Mouse (Mus musculus): ENCODE data around the gene B4galt7.
A peak's percentile ranks its signal among the peaks of the same experiment; 100 is the strongest.
"Not testable (repeated sequence)": the region's sequence is repeated elsewhere in the genome, so short reads cannot be mapped to it uniquely, and the experiment has no call there.

Gene B4galt7

DNA sequence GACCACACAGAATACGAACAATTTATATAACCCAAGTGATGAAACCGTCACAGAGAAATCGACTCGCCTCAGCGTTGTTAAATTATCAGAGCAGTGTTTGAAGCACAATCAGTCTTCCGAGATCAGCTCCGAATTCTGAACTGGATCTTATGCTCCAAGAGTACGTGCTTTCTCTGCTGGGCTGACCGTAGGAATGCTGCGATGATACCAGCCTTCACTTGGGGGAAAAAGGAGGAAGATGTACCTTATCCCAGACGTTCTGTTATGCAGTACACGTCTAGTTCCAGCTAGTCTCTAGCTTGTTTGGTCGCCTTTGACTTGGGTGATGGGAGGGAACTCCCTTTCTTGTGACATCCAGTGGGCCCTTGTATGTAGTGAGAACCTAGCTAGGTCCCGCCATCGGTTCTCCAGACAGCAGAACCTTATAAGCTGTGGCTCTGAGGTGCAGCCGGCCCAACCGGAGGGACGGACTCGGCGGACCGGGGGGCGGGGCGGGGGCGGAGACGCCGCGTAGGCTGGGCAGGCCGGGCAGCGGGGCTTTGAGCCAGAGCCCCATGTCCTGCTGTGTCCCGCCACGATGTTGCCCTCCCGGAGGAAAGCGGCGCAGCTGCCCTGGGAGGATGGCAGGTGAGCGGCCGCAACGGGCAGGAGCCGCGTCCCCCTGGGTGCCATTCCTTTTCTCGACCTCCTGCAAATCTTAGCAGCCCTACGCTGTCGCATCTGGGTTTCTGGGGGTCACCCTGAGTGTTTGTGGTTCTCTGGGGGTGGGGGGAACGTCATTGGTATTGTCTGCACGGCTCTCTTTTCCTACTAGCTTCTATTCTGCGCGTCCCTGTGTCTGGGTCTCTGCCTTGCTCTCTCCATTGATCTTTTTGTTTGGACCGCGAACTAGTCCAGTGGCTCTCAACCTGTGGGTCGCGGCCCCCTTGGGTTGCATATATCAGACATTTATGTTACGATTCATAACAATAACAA lies at the start of gene B4galt7:
TSS of gene B4galt7 (plus strand) at position 331 of the 975 bp plus-strand sequence.
- DNase-seq (ENCODE audit: low spot score in 2 of 2) = peak; percentile 76 to 92

DNA sequence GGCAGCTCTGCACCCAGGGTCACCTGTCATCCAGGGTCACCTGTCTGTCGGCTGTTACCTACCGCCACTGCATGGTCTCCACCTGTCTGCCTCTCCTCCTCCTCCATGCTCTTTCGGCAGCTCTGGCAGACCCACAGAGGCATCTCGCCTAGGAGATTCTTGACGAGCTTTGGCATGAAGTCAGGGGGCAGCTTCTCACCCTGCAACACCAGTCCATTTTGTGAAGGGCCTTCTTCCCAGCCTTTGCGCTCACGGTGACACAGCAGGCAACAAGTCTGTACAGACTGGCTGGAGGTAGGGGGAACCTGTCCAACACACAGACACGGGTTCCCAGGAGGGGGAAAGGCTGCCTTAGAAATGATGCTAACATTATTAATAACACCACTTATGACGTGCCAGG lies 43.8 kb upstream of the B4galt7 start:
- DNase-seq (ENCODE audit: low spot score in 2 of 2) = no peak

DNA sequence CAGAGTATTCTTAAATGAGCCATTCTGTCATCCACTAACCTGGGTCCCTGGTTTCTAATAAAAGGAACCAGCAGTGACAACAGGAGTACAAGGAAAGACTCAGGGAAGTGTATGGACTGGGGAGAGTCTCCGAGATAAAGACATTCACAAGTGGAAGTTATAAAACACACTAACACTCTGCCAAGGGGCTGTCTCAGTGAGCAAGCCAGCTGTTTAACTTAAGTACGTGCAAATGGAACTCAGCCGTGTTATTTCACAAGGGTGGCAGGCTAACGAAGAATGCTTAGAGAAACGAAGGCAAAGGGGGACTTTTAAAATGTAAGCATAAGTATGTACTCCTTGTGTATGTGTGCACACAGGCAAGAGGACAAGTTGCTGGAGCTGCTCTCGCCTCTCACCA lies 42.2 kb upstream of the B4galt7 start:
- DNase-seq (ENCODE audit: low spot score in 2 of 2) = no peak

DNA sequence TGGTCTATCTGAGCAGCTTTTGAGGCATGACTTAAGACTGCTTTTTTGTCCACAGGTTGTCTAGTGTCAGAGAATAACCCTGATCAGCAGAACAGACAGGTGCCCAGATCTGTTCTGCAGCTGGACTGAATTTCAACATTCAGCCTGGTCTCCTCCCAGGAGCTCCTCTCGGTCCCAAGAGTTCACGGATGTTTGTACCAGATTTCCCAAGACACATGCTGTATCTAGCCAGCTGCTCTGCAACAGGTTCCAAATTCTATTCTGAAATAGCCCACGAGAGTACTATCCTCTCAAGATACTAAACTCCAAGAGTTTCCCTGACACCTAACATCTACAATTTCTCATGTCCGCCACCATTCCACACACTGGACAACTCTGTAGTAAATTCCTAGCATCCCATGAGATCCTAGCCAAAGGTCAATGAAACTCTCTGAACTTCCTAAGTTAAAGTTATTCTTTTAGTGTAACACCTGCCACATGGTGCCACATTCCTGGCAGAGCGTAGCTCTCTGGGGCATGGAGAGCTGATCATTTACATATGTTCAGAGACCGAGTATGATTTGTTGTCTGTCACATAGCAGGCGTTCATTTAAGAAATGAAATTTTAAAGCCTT lies 36.3 kb upstream of the B4galt7 start:
- DNase-seq (ENCODE audit: low spot score in 2 of 2) = no peak

DNA sequence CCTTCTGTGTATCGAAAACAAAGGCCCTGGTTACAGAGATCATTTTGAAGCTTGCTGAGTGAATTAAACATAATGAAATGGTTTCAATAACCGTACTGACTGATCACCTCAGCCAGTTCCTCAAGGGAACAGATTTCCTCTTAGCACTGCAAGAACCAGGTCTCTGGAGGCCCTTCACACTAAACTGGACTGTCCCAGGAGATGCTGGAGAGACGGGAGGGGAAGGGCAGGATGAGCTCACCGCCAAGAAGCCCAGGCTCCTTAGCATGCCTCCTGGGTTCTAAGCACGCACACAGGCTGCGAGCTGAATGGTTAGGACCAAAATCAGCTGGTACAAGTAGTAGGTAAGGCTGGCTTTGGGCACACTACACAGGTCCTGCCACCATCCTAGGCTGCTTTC lies 32.7 kb upstream of the B4galt7 start:
- DNase-seq (ENCODE audit: low spot score in 2 of 2) = no peak

DNA sequence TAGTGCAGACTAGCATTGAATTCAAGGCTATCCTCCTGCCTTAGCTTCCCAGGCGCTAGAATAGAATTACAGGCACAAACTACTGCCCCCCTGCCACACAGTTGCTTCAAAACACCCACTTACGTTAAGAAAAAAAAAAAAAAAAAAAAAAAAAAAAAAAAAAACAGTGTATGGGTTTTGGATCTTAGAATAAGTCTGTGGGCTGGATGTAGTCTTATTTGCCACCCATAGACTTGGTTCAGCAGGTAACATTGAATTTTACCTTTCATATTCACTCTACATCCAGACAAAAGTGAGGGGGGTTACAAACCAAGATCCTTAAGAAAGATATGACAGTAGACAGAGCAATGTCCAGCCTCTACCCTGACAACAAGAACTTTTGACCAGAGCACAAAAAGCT lies 31.7 kb upstream of the B4galt7 start:
- no peak for DNase-seq (ENCODE audit: low spot score in 2 of 2)

DNA sequence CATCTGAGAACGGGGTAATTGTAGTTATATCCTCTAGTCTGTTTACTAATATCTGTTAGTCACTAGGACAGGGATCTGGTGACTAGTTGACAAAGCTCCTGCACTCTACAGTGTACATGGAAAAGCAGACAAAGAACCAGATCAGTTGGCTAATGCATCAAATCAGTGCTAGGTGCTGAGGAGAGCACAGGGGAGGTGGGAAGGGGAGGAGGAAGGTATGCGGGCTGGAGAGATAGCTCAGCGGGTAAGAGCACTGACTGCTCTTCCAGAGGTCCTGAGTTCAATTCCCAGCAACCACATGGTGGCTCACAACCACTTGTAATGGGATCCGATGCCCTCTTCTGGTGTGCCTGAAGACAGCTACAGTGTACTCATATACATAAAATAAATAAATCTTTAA lies 31.2 kb upstream of the B4galt7 start:
- not testable (repeated sequence) for DNase-seq (ENCODE audit: low spot score in 2 of 2)

DNA sequence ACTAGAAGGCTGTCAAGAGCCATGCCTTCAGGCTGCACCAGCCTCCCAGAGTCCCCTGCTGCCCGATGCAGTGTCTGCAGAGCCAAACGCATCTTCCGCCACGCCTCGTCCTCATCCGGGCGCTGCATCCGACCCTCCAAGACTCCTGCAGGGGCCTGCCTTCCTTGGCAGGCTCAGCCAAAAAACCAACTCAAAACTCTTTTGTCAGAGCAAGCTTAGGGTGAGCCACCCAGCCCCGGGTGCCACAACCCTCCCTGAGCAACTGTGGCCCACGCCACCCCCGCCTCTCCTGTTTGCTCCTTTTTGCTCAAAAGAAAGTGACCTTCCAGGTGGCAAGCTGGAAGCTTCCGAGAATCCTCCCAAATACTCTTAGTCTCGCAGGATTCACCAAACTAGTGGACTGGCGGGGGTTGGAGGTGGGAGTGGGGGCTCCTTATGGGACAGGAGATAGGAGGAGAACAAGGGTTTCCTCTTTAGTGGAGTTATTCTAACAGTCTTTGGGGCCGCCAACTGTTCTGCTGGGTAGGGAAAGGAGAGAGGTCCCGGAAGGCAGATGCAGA lies 29.9 kb upstream of the B4galt7 start:
- peak in 1 of 2 experiments; percentile 11 for DNase-seq (ENCODE audit: low spot score in 2 of 2)

DNA sequence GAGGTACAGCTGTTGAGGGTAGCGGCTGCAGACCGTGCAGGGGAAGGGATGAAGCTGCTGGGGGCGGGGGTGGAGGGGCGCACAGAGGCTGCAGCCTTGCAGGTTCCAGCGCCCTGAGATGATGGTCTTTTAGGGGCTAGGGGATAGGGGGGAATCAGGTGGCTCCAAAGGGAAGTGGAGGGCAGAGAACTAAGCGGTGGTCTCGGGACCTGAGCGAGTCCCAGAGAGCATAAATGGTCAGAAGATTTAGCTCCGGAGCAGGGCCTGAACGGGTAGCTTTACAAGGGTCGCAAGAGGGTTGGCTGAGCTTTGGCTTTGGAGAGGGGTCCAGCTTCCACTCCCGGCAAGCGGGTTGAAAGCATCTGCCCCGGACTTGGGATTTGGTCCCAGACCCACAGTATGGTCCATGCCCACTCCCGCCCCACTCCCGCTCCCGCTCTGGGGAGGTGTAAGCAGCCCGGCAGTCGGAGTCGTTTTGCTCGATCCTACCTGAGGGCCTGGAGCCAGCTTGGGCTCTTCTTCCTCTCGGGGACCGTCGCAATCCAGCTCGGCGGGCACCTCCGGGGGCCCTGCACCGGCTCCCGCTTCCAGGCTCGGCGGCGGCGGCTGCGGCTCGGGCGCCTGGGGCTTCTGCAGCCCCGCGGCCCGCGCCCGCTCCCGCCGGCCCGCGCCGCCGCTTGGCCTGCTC lies 29.3 kb upstream of the B4galt7 start:
- DNase-seq (ENCODE audit: low spot score in 2 of 2) = peak in 1 of 2 experiments; percentile 40

DNA sequence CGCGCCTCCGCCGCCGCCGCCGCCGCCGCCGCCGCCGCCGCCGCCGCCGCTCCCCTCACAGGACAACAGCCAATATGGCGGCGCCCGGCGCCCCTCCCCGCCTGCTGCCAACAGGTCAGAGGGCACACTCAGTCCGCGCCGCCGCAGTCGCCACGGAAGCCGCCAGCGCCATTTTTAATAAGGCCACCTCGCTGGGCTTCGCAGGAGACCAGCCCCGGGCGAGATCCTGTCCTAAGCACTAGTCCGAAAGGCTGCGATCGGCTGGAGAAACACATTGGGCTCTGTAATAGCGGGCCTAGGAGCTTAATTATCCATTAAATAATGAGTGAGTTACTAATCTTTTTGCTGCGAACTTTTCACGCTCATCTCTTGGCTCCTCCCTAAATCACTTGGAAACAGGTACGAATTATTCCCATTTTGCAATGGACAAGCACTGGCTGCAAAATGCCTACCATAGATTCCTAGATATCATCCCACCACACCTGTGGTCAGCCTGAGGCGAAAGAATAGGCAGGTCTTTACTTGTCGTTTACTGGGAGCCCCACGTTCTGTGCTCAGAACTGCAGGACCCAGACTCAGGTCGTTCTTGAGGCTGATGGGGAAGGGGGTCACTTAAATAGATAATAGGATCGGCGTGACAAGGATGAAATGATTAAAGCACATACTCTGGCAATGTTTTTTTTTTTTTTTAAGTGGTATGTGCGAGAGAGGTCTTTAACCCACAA lies 28.5 kb upstream of the B4galt7 start, which contains the start of gene Fam193b:
TSS of gene Fam193b (minus strand) at position 94 of the 725 bp plus-strand sequence.
- peak; percentile 91 to 98 for DNase-seq (ENCODE audit: low spot score in 2 of 2)

DNA sequence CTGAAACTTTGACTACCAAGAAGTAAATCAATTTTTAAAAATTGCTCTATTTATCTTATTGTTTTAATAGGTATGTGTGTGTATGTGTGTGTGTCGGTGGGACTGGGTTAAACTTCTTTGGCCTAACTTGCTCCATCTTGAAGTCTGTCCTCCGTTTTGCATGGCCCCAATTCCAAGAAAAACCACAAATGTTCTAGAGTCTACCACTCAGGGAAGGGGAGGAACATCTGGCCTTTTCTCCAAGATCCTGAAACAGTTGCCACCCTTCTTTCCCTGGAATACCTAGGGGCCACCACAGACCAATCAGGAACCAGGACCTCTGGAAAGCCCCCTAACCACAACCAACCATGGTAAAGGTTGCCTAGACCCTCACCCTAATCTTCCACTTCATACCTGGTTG lies 27.7 kb upstream of the B4galt7 start:
- DNase-seq (ENCODE audit: low spot score in 2 of 2) = no peak

DNA sequence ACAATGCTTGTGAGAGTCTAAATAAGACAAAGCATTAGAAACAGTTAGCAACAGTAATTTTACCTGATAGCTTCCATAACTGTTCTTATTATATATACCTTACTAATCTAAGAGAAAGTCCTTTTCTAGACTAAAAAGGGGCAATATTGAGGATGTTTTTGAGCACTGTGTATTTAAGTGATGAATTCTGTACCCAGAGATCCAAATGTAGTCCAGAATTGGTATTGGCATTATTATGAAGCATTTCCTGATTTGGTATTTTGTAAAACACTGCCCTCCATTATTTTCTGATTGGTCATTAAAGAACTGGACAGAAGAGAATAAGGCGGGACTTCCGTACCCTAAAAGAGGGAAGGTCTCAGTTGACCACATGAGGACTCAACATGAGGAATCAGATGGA lies 26.3 kb upstream of the B4galt7 start, which contains the start of gene Tmed9:
TSS of gene Tmed9 (plus strand) at position 301 of the 400 bp plus-strand sequence.
- DNase-seq (ENCODE audit: low spot score in 2 of 2) = no peak

DNA sequence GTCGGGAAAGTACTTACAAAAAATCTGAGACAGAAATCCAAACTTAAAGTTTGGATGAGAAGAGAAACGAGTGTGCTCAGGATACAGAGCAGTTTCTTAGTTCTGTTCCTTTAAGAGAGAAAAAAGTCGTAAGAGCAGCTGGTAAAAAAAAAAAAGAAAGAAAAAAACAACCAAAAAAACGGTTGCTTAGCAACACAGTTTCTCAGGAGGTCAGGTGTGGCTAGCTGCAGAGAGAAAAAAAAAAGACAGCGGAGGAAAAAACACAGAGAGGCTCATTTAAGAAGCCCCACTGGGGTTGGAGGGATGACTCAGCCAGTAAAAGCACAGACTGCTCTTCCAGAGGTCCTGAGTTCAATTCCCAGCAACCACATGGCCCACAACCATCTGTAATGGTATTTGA lies 25.4 kb upstream of the B4galt7 start:
- DNase-seq (ENCODE audit: low spot score in 2 of 2) = no peak

DNA sequence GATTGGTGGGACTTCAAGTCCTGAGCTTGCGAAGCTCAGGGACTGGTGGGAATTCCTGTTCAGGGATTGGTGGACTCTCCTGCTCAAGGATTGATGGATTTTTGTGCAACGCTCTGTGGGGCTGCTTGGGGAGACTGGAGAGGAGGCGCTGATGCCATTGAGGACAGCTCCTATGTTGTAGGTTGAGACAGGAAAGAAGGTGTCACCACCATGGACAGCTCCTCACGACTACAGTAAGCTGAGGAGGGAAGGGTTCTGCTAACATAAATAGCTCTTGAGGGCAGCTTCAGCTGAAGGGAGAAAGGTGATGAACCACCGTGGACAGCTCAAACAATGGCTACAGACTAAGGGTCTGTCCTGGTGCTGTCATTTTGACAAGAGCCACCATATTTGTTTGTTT lies 23.8 kb upstream of the B4galt7 start:
- no peak for DNase-seq (ENCODE audit: low spot score in 2 of 2)

DNA sequence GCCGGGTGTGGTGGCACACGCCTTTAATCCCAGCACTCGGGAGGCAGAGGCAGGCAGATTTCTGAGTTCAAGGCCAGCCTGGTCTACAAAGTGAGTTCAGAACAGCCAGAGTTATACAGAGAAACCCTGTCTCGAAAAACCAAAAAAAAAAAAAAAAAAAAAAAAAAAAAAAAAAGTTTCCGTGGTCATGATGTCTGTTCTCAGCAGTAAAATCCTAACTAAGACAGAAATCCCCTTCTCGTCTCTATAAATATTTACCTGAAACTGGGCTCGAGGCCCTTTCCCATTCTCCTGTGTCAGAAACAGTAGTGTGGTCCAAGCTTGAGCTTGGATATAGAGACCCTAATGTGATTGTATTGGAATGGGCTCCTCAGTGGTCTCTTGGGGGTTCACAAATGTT lies 22.8 kb upstream of the B4galt7 start:
- not testable (repeated sequence) for DNase-seq (ENCODE audit: low spot score in 2 of 2)

DNA sequence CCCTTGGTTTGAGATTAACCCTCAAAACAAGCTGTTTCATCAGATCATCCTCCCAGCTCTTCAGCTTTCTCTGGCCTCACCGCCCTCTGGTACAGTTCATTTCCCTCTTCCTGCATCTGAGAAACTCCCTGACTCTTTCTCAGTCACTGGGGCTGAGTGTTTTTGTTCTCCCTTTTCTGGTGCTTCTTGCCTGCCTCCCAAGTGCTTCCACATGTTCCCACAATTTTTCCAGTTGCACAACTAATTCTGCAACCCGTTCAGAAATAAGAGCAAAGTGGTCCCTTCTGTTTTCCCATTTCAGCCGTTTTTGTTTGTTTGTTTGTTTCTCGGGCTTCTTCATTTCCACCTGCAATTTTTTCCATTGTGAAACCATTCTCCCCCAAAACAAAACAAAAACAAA lies 21.6 kb upstream of the B4galt7 start:
- no peak for DNase-seq (ENCODE audit: low spot score in 2 of 2)

DNA sequence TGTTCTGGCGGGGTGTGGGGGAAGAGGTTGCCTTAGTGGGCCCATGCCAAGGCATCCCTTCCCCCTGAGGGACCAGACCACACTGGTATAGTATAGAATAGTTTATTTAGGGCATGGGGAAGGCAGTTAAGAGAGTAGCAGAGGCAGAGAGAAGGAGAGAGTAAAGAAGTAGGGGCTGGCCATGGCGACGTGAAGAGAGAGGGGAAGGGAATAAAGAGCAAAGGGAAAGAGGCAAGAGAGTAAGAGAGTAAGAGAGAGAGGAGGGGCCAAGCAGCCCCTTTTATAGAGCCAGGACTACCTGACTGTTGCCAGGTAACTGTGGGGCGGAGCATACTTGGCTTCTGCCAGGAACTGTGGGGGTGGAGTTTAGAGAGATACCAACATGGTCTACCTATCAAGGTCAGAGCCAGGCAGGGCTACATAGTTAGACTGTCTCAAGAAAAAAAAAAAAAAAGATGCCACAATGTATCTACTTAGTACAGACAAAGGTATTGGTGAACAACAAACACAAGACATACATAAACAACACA lies 7.7 kb upstream of the B4galt7 start:
- no peak for DNase-seq (ENCODE audit: low spot score in 2 of 2)

DNA sequence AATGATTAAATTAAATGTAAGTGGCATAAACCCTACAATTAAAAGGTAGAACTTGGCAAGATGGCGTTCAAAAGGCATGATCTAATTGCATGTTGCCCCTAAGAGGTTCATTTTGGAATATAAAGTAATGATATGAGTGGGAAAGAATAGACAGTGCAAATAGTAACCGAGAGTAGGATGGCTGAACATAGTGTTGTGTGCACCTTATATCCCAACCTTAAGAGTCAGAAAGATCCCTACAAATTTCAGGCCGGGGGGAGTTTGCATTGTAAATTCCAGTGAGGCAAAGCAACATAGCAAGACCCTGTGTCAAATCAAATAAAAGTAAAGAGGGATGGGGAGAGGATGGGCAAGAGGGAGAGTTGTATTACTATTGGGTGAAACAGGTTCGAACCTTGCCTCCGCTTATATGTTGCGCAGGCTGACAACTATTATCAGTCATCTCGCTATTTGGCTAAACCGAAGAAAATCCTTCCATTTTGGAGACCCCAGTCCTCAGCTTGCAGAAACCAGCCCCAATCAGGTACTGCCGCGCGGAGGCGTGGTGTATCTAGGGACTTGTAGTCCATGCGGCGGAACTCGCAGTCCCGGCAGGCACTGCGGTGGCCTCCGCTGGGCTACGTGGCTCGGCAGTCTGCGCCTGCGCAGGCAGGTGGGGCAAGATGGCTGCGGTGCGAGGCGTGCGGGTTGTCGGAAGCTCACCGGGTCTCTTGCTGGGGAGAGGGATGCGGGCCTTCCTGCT lies 7.0 kb upstream of the B4galt7 start:
- peak; percentile 86 to 94 for DNase-seq (ENCODE audit: low spot score in 2 of 2)

DNA sequence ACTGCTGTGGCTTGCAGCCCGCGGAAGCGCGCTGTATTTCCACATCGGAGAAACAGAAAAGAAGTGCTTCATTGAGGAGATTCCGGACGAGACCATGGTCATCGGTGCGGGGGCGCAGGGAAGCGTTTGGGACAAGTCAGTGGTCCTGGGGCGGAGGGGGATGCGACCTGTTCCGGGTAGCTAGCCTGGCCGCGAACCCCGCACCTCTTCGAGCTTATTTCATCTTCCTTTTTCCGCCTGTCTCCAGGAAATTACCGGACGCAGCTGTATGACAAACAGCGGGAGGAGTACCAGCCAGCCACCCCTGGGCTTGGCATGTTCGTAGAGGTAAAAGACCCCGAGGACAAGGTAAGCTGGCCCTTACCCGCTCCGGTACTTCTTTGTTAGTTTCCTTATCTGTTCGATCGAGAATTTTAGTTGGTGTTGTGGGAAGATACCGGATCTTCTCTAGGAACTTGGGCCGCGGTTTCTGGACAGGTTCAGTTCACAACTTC lies 6.4 kb upstream of the B4galt7 start:
- DNase-seq (ENCODE audit: low spot score in 2 of 2) = no peak

DNA sequence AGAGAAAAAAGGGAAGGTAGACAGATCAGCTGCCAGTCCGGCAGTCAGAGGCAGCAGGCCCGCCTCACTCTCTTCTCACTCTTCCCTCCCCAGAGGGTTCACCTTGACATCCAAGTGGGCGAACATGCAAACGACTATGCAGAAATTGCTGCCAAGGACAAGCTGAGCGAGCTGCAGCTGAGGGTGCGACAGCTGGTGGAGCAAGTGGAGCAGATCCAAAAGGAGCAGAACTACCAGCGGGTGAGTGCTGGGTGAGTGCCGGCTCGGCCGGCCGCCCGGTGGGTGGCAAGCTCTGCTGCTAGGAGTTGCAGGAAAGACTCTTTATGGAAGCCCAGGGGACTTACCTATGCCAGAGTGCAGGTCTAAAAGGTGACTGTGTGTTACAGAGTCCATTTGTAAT lies 4.3 kb upstream of the B4galt7 start:
- DNase-seq (ENCODE audit: low spot score in 2 of 2) = no peak
